Mouse (Mus musculus): ENCODE results near the gene Fbxo42.

The Fbxo42 gene

GRCm38 (mm10) chr4:141214337-141214851 is 66.7 kb downstream of the Fbxo42 start:
- peak; percentile 53 to 69 for DNase-seq (ENCODE audit: low spot score in 2 of 2)

GRCm38 (mm10) chr4:141219583-141220213 is 72.0 kb downstream of the Fbxo42 start:
- no peak for DNase-seq (ENCODE audit: low spot score in 2 of 2)

DNA sequence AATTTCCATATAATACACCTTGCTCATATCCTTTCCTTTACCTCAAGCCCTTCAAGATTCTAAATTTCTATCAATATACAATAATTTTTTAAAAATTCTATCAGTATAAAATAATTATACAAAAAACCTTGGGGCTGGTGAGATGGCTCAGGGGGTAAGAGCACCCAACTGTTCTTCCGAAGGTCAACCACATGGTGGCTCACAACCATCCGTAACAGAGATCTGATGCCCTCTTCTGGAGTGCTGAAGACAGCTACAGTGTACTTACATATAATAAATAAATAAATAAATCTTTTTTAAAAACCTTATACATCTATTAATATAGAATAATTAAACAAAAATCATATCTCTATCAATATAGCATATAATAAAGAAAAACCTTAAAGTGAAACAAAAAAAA is 74.1 kb downstream of the Fbxo42 start:
- no peak for DNase-seq (ENCODE audit: low spot score in 2 of 2)

DNA sequence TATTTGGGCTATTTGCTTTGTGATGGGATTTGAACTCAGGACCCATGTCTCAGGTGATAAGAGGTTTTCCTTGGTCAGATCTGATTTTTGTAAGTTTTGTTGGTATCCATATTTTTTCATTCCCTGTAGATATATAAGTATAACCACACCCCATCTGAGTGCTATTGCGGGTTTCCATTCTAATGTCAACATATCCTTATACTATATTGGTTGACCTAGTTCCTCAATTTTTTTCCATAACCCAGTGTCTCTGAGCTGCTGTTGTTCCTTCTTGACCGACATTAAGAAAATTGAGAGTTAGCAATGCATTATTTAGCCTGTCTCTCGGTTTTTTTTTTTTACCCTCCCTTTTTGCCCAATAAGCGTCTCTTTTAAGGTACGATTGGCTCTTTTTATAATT is 75.0 kb downstream of the Fbxo42 start:
- no peak for DNase-seq (ENCODE audit: low spot score in 2 of 2)

DNA sequence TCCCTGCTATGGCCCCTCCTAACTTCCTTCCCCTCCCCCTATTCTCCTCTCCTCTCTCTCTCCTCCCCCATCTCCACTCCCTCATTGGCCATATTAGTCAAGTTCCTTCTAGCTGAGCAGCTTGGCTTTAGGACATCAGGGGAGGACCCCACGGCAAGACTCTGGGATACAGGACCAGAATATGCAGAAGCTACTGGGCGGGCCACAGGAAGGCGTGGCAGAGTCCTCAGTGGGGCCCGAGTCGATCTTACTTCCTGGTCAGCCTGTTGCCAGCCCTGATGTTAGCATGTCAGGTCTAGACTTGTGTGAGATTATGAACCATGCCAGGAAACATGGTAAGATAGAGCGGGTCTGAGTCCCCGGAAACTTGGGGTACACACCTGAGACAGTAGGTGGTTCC is 81.0 kb downstream of the Fbxo42 start:
- DNase-seq (ENCODE audit: low spot score in 2 of 2): no peak

GRCm38 (mm10) chr4:141233196-141233595 is 85.5 kb downstream of the Fbxo42 start:
- no peak for DNase-seq (ENCODE audit: low spot score in 2 of 2)

GRCm38 (mm10) chr4:141235537-141236111 is 87.9 kb downstream of the Fbxo42 start:
- no peak for DNase-seq (ENCODE audit: low spot score in 2 of 2)

DNA sequence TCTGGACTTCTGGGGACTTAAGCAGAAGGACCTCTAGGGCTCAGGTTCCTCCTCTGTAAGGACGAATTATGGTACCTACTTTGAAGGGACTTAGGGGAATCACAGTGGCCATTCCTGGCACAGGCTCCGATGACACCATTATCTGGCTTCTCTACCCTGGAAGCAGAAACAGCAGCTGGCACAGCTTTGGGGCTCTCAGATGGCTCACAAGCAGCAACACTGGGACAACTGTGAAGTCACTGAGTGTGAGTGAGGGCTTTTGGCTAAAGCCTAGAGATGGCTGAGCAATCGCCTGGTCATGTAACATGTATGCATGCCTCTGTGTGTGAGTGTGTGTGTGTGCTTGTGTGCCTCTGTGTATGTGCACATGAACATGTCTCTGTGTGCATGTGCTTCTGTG is 89.1 kb downstream of the Fbxo42 start:
- no peak for DNase-seq (ENCODE audit: low spot score in 2 of 2)

- no peak for DNase-seq (ENCODE audit: low spot score in 2 of 2)
Measured at GRCm38 (mm10) chr4:141238492-141239387, 91.0 kb downstream of the Fbxo42 start.

- DNase-seq (ENCODE audit: low spot score in 2 of 2): peak; percentile 68 to 71
Measured at GRCm38 (mm10) chr4:141239388-141240125, 91.8 kb downstream of the Fbxo42 start, which contains the start of gene Arhgef19. TSS of gene Arhgef19 (plus strand) at chr4:141239499.

- no peak for DNase-seq (ENCODE audit: low spot score in 2 of 2)
Measured at GRCm38 (mm10) chr4:141240617-141241016, 92.9 kb downstream of the Fbxo42 start.

DNA sequence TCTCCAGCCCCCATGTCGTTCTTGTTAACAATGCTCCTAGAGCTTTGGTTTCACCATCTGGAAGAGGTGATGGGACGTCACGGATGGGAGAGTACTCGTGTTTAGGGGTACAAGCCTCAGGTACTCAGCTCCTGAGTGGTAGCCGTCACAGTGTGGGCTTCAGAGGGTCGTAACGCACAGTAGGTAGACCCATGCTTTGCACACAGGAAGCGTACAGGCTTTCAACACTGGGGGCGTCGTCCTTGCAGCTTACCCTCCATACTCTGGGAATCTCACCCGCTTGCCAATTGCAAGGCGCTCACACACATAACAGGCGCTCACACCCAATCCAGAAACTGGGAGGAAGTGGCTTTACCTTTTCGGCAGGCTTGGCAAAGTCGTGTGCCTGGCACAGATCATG is 94.1 kb downstream of the Fbxo42 start:
- no peak for DNase-seq (ENCODE audit: low spot score in 2 of 2)

DNA sequence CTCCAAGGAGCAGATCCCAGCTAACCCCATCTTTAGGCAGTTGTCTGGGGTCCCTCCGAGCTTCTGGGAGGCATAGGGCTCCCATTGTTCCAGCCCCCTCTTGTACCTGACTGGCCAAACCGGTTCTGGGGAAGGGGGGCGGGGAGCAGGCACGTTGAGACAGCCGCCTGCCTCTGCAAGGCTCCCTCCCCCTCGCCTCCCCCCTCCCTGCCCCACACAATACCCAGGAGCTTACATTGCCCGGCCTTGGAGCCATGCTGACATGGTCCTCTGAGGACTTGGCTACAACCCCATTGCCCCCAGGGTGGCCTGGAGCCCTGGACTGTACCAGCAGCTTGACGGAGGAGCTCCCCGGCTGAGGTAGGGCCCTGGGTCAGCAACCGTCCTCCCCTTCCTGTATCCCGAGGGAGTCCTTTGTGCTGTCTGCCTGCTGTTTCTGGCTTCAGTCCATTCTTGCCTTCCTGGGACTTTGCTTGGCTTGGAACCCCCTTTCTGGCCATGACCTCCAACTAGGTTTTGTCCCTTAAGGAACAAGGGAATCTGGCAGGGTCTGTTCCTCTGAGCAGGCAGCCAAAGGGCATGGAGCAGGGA is 95.0 kb downstream of the Fbxo42 start:
- no peak for DNase-seq (ENCODE audit: low spot score in 2 of 2)

DNA sequence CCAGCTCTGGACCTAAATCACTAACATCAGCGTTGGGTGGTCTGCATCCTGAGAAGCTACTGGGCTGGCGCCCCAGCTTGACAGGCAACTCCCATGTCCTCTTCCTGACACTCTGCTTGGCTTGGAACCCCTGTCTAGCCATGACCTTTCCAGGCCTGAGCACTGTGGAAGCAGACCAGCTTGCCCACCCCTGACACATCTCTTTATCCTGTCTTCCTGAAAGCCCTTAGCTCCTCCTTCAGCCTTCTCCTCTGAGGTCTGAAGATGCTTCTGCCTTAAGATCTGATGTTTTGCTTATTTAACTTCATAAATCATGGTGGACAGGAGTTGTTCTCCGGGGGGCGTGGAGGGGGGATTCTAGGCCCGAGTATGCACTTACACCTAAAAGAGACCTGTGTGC is 95.9 kb downstream of the Fbxo42 start:
- DNase-seq (ENCODE audit: low spot score in 2 of 2): no peak

- DNase-seq (ENCODE audit: low spot score in 2 of 2): no peak
Measured at GRCm38 (mm10) chr4:141244401-141244800, 96.7 kb downstream of the Fbxo42 start.

DNA sequence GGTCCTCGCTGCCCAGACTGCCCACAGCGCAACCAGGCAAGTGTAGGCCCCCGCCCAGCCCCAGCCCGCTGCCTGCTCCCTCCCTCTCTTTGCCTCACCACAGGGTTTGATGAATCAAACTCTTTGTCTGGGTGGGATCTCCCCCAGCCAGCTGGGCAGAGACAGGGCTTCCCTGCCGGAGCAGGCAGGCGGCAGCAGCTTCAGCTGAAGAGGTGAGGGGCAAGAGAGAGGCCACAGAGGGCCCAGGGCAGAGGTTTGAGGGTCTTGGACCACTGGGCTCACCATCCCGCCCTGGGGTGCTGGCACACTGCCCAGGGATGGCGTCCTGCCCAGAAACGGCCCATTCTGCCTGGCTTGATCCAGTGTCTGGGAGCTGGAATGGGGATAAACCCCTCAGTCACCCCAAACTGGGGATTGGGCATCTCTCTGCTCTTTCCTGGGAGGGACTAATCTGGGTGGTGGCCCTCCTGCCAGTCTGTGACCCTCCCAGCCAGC is 97.3 kb downstream of the Fbxo42 start:
- DNase-seq (ENCODE audit: low spot score in 2 of 2): no peak

DNA sequence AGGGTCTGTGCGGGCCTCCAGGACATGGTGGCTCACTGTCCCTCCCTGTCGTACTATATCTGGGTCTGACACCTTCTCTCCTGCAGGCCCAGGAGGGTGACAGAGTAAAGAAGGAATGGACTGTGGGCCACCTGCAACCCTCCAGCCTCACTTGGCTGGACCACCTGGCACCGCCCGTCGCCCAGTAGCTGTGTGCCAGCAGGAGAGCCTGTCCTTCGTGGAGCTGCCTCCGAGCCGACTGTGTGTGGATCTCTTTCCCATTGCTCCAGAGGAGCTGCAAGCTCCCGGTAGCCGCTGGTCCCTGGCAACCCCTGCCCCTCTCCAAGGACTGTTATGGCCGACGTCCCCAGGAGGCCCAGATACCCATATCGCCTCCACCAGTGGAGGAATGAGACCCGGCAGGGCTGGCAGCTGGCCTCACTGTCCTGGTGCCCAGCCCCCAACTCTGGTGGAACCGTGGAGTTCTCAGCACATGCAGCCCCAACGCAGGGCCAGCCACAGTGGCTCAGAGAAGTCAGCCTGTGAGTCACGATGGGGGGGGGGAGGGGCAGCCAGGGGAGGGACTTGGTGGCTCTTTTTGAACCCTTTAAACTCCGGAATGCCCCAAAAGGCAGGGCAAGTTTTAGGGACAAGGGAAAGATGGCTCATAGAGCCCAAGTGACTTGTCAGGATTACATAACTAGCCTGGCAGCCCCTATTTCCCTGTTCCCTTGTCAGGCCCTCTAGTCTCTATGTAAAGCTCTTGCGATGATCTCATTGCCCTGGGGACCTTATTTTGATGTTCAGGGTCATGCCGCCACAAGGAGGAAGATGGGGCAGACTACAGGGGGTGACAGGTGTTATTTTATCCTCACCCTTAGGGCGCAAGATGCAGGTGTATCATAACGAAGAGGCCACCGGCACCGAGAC is 98.6 kb downstream of the Fbxo42 start:
- no peak for DNase-seq (ENCODE audit: low spot score in 2 of 2)

DNA sequence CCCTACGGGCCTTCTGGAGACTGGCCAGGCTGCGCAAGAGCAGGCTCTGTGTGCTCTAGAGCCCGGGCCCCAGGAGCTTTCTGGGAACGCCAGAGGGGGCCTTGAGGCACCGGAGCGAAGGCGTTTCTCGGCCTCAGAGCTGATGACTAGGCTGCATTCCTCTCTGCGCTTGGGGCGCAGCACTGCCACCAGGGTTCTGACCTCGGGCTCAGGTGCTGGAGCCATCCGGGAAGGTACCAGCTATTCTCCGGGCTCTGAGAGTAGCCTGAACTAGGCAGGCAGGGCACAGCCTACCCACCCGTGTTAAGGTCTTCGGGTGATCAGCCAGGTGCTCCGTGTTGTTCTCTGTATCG is 99.3 kb downstream of the Fbxo42 start:
- DNase-seq (ENCODE audit: low spot score in 2 of 2): no peak

DNA sequence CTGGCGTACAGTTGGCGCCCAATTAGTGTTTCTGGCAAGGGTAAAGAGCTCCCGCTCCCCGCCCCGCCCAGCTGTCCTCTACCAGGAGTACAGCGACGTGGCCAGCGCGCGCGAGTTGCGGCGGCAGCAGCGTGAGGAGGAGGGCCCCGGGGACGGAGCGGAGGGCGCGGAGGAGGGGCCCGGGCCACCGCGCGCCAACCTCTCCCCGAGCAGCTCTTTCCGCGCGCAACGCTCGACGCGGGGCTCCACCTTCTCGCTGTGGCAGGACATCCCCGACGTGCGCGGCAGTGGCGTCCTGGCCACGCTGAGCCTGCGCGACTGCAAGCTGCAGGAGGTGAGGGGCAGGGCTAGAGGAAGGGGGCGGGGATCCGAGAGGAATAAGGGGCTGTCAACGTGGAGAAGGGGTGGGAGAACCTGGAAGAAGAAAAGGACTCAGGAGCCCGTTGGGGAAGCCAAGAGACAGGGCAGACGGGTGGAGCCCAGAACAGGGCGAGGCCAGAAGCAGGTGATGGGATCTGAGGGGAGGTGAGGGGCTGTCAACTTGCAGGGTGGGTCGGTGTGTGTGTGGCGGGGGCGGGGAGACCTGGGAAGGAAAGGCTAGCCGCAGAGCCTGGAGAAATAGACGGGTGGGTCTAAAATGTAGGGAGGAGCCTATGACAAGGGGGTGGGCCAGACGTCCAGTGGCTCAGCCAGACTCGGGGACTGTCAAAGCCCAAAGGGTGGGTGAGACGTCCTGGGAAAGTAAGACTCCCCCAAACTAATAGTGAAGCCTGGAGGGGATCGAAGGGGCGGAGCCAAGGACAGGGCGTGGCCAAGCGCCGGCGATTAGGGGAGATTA is 100.3 kb downstream of the Fbxo42 start:
- DNase-seq (ENCODE audit: low spot score in 2 of 2): no peak

All from thymus, postnatal 10 days (tissue).